Mouse (Mus musculus): ENCODE measurements around the gene Spaca4. TPM values are rescaled to one million over a fixed set of nuclear protein-coding genes. Genes with fewer than 3 reads are reported as not detected.

Spaca4 gene
- total RNA-seq, 2 experiments from 2014 or later: not detected

DNA sequence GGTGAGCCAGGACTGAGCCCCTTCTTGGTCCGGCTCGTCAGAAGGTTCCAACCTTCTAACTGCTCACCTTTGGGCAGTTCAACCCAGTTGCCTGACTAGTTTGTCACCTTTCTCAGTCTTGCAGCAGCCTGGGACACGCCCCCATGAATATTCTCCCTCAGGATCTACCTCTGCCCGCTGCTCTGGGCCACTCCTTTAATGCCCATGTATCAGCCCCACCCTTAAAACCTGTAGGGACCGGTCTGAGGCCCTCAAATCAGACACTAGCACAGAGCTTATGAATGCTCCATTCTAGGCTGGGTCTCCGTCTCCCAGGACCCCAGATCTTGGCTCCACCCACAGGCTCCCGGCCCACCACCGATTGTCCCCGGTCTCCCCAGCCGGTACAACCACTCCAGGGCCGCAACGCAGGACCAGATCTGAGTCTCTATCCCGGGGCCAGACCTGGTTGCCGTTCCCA is 11.0 kb downstream of the Spaca4 start:
- no peak for DNase-seq
- intact Hi-C loops (cut with DNase I): loop anchor here (5.0 kb wide), 1 partner anchor 208 kb away; the partner anchor contains the start of genes Ccdc114 and Emp3

DNA sequence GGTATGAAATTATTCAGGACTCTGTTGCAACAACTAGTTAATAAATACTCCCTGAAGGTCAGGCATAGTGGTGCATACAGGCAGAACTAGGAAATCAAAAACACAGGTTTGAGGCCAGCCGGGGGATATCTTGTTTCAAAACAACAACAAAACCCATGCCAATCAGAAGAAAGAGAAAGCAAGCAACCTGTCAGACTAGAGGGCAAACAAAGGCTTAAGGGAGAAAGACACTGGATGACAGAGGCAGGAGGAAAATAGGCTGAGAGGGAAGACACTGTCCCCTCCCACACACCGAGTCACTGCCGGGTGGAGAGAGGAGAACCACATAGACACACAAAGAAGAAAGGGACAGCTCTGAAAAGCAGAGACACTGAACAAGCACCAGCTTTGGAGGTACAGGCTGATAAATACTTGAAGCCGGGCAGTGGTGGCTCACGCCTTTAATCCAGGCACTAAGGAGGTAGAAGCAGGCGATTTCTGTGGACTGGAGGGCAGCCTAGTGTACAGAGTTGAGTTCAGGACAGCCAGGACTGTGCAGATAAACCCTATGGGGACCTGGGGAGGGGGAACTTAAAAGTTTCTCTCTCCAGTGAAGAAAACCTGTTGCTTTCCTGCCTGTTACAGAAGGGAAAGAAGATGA is 11.6 kb downstream of the Spaca4 start:
- DNase-seq: no peak
- intact Hi-C loops (cut with DNase I): no loop called here

DNA sequence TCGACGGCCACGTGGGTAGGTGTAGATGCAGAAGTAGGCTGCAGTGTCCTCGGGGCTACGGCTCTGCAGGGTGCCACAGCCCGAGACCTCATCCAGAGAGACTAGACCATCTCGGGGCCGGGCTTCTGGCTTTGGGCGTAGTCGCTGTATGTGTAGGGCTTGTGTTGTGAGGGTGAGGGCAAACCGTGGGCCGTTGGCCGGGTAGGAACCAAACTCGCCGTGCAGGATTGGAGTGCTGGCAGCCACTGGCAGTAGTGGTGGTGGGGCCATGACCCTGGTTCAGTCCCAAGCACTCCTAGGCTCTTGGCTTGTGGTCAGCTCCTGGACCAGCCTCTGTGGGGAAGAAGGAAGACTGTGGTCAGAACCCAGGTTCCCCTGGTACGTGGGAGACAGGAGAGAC is 12.2 kb downstream of the Spaca4 start:
- intact Hi-C loops (cut with DNase I): no loop called here
- no peak for DNase-seq

DNA sequence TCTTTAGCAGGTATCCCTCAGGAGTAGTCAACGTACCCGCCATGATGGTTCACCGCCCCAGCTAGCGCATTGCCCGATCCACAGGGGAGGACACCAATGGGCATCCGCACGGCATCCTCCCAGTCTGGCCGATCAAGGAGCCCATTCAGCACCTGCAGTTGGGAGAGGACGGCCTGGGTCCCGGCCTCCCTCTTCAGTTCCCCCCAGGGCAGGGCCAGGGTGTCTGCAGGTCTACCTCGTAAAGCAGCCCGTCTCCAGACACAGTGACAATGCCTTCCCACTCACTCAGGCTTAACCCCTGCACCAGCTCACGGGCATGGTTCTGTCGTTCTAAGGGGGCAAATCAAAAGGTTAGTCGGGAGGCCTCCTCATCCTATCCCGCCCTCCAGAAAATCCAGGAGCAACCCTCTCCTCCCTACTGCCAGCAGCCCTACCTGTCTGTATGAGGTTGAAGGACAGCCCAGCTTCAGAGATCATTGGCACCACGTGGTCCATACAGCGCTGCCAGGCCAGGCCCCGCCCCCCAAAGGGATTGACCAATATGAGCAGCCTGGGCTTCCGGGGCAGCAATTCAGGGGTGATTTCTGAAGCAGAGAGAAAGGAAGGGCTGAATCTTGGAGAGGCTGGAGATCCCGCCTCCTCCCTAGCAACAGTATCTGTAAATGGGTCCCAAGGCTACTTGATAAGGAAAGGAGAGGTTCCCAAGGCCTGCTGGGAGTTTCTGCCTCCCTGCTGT is 13.4 kb downstream of the Spaca4 start:
- intact Hi-C loops (cut with DNase I): no loop called here
- peak; percentile 49 to 50 for DNase-seq

DNA sequence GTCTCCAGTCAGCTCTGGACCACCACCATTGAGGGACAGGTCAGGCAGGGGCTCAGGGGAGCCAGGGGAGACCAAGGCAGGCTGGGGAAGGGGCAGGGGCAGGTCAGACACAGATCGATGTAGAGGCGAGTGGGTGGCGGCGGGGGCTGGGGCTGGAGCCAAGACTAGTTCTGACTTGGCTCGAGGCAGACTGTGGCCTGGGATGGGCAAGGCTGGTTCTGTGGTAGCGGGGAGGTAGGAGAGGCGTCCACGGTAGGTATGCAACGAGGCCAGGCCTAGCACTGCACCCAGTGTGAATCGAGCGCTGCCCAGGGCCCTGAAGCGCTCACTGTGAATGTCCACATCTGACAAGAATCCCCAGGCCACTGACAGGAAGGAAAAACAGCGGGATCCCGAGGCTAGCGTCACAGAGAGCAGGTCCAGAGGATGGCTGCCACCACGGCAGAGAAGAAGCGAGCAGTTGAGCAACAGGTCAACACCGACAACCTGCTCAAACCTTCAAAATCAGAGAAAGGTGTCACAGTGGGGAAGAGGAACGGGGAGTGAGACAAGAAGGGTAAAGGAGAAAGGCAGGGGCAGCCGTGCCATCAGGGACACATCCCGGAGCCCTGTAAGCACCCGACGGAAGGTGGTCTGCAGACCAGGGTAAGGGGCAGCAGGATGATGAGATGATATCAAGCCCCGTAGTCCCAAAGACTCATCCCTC is 14.1 kb downstream of the Spaca4 start:
- no peak for DNase-seq
- intact Hi-C loops (cut with DNase I): no loop called here

DNA sequence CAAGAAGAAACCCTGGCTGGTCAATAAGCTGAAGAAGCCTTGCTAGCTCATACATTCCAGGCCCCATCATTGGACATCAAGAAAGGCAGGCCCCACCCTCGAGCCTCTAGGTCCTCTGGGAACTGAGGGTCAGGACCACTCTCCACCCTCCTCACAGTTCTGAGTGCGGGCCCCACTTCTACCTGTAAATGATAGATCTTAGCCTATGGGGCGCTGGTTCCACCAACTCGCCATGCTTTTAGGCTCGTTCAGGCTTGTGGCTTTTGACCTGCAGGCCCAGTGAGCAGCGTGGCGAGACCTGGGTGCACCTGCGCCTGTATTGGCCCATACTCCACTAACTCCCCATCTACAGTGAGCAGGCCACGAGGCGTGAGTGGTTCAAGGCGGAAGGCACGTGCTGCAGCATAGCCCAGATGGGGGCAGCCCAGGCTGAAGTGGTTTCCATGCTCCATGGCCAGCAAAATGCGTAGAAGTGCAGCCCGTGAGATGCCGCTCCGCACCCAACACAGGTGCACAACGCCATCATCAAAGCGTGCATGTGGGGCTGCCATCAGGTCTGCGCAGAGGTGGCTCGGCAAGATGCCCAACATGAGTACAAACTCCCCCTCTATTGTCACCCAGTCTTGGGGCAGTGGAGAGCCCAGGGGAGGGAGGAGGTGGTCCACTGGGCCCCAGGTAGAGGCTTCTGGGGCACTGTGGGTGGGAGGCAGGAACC is 15.0 kb downstream of the Spaca4 start:
- no peak for DNase-seq
- intact Hi-C loops (cut with DNase I): no loop called here

DNA sequence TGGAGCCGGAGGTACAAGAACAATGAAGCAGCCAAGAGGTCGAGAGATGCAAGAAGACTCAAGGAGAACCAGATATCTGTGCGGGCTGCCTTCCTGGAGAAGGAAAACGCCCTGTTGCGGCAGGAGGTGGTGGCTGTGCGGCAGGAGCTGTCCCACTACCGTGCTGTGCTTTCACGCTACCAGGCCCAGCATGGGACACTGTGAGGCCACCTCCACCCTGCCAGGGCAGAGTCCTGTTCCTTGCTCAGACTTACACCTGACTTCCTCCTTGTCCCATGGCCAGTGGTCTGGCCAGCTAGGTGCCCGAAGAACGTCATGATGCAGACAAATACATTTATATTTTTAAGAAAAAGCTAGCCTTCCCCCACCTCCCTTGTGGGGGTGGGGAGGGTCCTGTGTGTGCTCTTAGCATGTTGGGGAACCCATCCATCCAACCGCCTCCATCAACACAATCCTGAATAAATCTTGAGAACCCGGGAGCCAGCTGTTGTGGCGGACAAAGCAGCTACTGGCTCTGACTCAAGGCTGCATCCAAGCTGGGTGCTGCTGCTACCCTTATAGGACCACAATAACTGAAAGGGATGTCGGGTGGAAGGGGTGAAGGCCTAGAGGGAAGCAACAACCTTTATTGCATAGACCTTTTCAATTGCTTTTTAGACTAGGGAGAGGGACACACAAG is 15.8 kb downstream of the Spaca4 start:
- no peak for DNase-seq
- intact Hi-C loops (cut with DNase I): no loop called here

DNA sequence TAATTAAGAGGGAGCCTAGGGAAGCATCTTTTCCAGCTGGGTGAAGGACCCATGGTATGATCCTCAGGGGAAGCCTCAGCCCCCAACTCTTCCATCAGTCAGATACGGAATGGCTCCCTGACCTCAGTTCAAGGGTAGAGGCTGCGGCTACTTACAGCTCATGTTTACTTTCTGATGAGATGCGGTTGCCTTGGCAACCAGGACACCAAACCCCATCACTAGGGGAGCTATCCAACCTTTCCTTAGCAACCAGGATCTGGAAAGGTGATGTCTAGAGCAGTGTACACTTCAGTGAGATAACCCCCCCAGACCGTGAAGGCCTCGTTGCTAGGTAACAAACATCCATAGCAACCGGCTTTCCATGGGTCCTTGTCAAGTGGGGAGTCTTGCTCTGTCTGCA is 16.6 kb downstream of the Spaca4 start:
- intact Hi-C loops (cut with DNase I): no loop called here
- no peak for DNase-seq

DNA sequence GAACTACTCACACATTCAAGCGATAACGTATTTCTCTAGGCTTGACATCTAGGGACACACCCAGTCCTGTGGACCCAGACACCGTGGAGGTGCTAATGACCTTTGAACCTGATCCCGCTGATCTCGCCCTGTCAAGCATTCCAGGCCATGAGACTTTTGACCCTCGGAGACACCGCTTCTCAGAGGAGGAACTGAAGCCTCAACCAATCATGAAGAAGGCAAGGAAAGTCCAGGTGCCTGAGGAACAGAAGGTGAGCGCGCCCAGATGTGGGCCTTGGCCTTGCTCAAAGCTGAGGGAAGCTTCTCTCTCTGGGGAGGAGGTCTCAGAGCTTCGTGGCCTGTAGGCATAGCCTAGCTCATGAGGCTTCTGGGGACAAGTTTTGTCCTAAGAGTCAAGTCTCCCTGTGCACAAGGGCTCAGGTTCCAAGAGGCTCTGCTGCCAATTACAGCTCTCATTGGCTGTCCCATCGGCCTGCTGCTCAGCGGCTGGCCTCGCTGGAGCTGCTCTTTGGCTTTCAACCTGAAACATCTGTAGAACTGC is 17.3 kb downstream of the Spaca4 start:
- intact Hi-C loops (cut with DNase I): no loop called here
- DNase-seq: peak; percentile 57 to 68

DNA sequence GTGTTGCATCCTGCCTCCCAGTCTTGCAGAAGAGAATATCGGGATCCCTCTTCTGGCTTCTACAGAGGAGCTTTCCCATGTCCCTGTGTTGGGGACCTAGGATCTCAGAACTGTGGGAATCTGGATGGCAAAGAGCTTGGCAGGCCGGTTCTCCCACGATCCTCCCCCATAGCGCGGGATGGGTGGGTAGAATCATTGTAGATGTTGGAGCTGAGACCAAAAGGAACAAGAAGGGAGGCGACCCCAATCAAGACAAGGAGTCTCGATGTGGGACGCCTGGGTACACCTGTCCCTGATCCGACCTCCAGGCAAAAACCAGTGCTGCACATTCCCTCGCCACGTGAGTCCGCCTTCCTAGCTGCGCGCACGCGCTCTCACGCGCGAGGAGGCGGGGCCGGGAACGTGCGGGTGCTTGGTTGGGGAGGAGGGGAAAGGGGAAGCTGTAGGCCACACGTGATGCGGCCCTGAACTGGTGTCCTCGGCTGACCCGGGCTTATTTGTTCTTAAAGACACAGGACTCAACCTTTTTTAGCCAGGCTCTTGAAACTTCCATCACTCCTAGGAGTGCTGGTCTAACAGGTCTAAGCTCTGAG is 18.1 kb downstream of the Spaca4 start:
- intact Hi-C loops (cut with DNase I): no loop called here
- peak; percentile 98 to 99 for DNase-seq

DNA sequence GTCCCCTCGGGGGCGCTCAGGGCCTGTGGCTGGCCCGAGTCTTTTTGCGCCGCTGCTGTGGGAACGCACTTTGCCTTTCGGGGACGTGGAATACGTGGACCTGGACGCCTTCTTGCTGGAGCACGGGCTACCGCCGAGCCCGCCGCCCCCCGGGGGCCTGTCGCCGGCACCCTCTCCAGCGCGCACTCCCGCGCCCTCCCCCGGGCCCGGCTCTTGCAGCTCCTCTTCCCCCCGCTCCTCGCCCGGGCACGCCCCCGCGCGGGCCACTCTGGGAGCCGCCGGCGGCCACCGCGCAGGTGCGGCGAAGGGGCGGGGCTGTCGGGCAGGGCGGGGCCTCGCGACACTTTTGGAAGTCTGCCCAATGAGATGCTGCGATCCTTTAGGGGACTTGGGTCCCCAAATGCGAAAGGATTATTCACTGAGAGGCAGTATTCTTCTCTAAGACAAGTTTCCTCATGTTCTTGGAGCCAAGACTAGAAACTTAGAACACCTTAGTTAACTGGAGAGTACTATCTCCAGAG is 18.8 kb downstream of the Spaca4 start:
- peak; percentile 90 to 91 for DNase-seq
- intact Hi-C loops (cut with DNase I): no loop called here

DNA sequence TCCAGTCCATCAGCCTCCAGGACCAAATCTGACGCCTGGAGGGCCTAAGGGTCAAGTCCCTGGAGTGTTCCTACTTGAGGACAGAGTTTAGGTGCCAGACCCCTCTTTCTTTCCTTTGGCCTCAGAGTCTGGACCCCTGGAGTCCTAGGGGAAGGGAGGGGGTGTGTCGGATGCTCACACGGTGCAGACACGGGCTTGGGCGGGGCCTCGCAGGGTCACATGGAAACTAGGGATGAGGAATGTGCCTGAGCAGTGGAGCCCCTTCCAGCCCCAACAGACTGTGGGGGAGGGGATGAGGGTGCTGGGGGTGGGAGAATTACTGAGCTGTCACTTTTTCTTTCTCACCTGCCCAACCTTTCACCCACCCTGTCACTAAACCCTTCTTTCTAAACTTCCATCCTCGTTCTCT is 19.7 kb downstream of the Spaca4 start:
- peak; percentile 90 to 93 for DNase-seq
- intact Hi-C loops (cut with DNase I): no loop called here

DNA sequence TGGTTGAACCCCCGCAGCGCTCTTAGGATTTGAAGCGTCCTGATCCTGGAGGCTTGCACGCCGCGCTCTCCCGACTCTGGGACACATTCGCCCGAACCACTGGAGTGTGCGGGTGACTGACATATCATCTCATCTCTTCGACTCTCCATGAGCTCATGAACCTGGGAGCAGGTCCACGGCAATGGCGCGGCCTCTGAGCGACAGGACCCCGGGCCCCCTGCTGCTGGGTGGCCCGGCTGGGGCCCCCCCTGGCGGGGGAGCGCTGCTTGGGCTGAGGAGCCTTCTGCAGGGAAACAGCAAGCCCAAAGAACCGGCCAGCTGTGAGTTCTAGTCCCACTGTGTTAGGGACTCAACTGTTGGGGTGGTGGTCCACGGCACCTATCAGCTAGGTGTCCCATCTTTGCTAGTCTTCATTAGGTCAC is 20.2 kb downstream of the Spaca4 start:
- intact Hi-C loops (cut with DNase I): no loop called here
- no peak for DNase-seq

DNA sequence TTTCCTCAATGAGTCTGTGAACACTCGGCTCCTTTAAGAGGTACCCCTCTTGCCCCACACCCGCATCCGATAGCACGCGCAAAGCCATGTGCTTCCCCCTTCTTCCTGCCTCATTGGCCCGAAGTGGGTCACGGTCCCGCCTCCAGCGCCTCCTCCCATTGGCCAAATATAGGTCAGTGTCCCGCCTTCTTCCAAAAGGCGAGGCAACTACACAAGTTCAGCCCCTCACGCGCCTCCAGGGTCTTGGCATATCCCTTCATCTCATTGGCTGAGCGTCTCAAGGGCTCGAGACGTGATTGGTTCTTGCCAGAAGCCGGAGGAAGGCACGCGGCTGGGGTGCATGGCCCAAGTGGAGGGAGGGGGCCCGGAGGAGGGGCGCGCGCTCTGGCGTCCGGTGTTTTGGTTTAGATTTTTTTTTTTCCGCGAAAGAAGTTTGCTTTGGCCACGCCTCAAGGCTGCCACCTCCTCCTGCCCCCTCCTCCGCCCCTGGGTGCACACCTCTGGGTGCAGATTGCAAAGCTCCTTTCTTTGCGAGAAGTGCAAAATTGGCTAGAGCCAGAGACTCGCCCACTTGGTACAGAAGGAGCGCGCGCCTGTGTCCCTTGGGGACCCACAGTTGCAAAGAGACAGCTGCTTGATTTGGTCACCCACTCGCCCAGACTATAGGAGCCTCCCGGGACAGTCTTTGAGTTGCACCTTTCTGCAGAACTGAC is 20.7 kb downstream of the Spaca4 start, which contains the start of gene Dbp:
TSS of gene Dbp (plus strand) at position 359 of the 713 bp plus-strand sequence.
- intact Hi-C loops (cut with DNase I): no loop called here
- peak; percentile 100 for DNase-seq

DNA sequence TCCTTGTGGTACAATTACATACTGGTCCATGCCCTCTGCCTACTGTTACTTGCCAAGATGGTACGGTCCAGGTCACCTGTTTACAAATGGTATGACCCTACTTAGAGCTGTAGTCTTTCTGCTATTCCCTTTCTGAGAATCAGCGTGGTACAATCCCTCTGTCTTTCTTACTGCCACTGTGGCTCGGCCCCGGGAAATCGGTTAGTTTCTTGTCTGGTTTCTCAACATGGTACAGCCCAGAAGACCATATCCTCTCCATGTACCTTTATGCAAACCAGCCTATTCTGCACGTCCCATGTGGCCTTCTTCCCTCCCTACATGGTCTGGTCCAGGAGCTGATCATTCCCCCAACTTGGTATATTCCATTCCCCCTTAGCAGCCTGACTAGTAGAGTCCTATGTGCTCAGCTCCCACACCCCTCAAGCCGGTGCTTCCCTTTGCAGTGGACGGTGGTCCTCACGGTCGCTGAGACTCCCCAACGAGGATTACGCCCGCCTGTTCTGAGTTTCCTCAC is 21.5 kb downstream of the Spaca4 start:
- intact Hi-C loops (cut with DNase I): no loop called here

DNA sequence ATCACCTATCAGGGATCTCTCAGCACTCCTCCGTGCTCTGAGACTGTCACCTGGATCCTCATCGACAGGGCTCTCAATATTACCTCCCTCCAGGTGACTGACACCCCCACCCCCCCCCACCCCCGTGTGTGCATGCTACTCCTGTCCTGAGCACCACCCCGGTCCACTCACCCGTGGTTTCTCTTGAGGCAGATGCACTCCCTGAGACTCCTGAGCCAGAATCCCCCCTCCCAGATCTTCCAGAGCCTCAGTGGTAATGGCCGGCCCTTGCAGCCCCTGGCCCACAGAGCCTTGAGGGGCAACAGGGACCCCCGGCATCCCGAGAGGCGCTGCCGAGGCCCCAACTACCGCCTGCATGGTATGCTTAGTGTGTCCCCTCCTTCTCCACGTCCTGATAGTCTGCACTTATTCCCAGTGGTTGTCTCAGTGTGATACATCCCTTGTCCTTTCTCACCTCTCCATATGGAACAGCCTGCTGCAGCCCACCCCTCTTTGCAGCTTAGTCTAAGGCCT is 22.0 kb downstream of the Spaca4 start:
- intact Hi-C loops (cut with DNase I): no loop called here
- no peak for DNase-seq

More for the DNA sequence above, 21.5 kb downstream of the Spaca4 start:
- DNase-seq: peak; percentile 80 to 84

DNA sequence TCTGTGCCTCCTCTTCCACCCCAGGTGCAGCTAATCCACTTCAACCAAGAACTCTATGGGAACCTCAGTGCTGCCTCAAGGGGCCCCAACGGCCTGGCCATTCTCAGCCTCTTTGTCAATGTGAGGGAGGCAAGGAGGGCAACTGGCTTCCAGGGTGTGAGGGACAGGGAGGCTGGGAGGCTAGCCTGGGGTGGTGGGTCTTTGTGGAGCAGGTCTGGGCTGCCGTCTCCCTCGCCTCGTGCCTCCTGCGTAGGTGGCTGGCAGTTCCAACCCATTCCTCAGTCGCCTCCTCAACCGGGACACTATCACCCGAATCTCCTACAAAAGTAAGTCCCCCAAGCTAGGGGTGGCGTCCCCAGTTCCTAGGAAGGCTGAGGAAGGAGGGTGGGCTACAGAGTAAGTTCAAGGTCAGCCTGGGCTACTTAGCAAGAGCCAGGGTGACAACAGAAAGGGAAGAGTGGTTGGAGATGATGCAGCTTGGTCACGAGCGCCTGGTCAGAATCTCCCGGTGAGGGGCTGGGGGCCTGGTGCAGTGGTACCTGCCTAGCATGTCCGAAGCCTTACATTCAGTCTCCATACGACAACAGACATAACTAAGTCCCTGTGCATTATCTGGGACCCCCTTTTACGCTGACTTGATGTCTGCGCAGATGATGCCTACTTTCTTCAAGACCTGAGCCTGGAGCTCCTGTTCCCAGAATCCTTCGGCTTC is 22.6 kb downstream of the Spaca4 start:
- DNase-seq: no peak
- intact Hi-C loops (cut with DNase I): no loop called here

DNA sequence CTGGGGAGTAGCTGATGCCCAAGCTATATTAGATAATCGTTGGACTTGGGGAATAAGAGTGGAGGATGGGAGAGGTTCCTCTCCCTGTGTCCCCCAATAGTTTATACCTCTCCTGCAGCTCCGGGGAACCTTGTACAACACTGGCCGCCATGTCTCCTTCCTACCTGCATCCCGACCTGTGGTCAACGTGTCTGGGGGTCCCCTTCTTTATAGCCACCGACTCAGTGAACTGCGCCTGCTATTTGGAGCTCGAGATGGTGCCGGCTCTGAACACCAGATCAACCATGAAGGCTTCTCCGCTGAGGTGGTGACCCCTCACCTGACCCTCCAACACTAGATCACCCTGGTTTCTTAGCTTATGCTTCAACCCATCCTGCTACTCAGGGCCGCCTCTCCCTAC is 23.3 kb downstream of the Spaca4 start:
- DNase-seq: peak in 1 of 2 experiments; percentile 4
- intact Hi-C loops (cut with DNase I): no loop called here
